Mouse (Mus musculus): ENCODE measurements around the gene Gadd45gip1.
"Not testable (repeated sequence)": the region's sequence is repeated elsewhere in the genome, so short reads cannot be mapped to it uniquely, and the experiment has no call there.

Gene Gadd45gip1

DNA sequence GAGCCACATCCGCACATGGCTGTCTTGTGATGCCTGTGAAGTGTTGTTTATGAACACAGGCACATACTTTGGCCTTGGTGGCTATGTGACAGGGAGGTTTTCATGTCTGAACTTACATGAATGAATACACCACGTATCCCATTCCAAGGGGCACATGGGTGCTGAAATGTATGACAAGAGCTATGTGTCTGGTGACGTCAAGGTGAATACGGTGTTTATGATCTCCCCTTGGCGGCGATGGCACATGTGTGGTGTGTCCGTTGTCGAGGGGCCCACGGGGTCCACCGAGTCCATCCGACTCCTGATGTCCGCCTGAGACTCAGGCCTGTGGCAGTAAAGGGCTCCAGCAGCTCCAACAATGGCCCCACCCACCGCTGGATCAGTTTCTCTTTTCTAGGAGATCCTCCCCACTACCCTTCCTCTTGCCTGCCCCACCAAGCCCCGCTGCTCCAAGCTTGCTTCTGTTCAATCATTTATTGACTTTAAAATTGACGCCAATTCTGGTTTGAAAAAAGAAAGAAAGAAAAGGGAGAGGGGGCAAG is 34.0 kb upstream of the Gadd45gip1 start:
- no peak for DNase-seq (ENCODE audit: low read depth in 2 of 2, low spot score in 2 of 2)

DNA sequence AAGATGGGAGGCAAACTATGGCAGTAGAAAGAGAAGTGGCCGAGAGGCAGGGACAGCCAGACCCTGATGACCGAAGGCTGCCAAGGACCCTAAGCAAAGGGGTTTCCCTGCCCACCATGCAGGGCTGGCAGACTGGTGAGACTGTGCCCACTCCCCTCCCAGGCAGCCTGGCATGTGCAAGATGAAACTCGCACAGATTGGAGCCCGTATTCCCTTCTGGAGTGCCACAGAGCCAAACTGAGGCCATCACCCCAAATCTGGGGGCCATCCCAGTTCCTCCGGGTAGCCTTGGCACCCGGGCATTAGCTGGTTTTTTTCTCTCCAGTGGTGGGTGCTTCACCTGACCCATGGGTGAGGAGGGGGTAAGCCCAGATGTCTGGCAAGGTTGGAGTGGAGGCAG is 33.4 kb upstream of the Gadd45gip1 start:
- no peak for DNase-seq (ENCODE audit: low read depth in 2 of 2, low spot score in 2 of 2)

DNA sequence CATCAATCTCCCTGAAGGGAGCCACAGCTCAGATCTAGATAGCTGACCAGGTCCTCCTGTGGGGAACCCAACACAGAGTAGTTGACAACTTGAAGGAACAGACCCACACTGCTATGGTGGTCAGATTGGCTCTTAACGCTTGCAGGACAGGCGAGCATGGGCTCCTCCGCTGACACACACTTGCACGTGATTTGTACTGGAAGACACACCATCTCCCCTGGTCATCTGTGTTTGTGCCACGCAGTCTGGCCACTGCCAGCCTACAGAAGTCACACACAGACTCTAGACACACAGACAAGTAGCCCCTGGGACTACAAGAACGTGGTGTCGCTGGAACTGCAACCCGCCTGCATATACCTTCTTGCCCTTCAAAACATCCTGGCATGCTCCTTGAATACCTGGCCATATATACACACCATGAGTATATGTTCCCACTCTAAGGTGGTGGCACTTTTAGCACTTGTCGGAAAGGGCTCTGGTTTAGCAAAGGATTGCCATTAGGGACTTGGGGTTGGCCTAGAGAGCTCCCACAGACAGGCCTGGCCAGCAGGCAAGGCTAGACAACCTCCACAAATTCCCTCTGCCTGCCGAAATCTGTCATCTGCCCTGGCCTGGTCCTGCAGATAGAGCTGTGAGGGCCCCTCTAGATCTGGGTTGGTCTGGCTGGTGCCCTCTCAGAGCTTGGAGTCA is 32.7 kb upstream of the Gadd45gip1 start:
- no peak for DNase-seq (ENCODE audit: low read depth in 2 of 2, low spot score in 2 of 2)

DNA sequence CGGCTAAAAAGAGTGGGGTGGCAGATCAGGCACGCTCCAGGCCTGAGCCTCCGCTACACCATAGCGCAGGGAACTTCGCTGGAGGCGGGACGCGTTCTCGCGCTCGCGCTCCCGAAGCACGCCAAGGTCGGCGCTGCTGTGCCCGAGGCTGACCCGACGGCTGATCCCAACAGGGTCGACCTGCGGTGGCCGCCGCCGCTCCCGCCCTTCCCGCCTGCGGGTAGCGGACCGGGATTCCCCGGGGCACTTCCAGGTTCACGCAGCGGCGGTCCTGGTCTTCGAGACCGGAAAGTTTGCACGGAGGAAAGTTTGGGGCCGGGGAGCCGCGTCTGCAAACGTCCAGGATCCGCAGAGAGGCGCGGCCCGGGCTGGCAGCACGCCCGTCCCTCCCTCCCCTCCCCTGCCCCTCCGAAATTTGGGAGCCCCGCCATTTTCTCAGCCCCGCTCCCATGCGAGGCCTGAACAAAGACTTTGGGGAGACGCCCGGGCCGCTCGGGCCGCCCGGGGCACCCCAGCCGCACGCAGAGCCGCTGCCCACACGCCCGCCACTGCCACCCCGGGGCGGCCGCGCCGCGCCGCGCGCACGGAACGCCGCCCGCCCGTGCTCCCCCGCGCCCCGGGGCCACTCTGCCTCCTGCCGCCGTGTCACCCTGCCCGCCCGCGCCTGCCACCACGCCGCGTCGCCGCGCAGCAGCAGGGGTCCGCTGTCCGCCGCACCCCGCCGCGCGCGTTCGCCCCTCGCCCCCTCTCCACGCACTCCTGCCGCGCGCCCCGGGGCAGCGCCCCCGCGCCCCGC is 32.0 kb upstream of the Gadd45gip1 start:
- DNase-seq (ENCODE audit: low read depth in 2 of 2, low spot score in 2 of 2), result no peak

DNA sequence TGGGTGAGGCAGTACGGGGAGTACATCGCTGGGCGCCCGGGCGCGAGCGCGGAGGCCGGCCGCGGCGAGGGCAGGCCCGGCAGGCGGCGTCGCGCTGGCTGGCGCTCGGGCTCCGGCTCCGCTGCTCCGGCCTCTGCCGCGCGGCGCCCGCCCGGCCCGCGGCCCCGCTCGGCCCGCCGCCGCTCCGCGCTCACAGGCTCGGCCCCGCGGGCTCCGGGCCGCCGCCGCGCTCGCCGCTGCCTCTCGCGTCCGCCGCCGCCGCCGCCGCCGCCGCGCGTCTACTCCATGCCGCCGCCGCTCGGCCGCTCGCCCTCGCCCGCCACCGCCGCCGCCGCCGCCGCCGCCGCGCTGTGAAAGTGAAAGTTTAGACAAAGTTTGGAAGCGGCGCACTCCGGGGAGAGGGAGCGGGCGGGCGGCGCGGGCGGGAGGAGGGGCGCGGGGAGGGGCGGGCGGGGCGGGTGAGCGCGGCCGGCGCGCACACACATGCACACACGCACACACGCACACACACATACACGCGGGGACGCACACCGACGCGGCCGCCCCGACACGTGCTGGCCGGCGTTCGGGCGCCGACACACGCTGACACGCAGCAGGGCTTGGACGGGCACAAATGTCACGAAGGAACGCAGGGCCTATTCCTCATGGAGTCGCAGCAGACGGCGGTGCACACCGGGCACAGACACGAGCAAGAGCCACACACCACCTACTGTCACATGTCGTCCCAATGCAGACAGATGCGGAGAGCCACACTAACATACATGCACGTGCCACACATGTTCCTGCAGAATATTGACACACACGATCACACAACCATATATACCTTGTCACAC is 31.1 kb upstream of the Gadd45gip1 start, which contains the start of gene Nfix:
Gene Nfix, minus strand, starts transcription at position 346 of the 833 bp plus-strand sequence.
- peak in 1 of 2 experiments; percentile 21 for DNase-seq (ENCODE audit: low read depth in 2 of 2, low spot score in 2 of 2)

DNA sequence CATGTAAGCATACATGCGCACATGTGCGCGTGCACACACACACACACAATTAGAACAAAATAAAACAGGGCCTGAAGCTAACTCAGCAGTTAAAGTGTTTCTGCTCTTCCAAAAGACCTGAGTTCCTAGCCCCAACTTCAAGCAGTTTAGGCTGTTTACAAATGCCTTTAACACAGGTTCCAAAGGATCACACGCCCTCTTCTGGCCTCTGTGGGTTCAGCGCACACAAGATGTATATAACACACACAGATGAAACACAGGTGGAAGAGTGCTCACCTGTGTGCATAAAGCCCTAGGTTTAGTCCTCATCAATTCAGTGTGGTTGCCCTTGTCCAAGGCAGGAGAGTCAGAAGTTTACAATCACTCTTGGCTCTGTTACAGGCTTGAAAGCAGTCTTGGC is 25.3 kb upstream of the Gadd45gip1 start:
- no peak for DNase-seq (ENCODE audit: low read depth in 2 of 2, low spot score in 2 of 2)

DNA sequence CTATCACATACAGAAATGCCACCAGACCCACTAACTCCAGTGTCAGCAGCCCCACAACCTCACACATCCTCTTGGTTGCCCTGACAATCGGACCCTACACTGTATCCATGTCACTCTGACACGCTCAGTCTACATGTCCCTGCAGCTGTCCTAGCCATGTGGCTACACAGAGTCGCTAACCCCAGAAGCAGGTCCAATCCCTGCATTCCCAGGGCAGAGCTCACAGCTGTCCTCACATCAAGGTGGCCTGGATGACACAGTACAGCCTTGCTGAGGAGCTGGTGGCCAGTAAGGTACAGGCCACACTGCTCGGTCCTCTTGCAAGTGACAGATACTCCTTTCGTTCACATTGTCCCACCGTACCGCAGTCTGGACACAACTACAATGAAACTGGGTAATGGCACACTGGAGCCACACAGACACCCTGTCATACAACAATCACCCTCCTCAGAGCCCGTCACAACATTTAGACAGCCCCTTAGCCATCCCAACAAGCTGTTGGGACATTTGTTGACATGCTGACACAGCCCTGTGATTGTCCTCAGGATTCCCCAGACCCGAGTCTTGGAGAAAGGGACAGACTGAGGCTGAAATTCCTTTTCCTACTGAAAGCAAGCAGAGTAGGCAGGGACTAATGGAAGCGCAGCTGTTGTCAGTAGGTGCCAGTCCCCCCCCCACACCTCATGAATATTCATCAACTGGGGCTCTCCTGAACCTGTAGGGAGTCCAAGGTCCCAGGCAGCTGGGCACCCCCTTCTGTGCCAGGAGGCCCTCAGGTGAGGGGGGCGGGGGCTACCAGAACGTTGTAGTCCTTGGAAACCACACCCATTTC is 22.0 kb upstream of the Gadd45gip1 start:
- DNase-seq (ENCODE audit: low read depth in 2 of 2, low spot score in 2 of 2), result no peak

DNA sequence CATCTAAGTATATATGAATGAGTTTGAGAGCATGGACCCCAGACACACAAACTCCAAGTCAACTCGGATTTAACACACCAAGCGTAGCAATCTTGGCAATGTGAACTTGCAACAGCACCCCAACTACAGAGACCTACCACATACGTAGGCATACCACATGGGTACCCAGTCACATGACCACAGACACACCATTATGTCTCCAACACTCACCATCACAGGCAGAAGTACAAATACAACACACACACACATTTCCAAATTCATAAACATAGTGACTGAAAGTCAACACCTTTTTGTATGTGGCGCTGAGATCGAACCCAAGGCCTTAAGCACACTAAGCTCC is 21.4 kb upstream of the Gadd45gip1 start:
- no peak for DNase-seq (ENCODE audit: low read depth in 2 of 2, low spot score in 2 of 2)

DNA sequence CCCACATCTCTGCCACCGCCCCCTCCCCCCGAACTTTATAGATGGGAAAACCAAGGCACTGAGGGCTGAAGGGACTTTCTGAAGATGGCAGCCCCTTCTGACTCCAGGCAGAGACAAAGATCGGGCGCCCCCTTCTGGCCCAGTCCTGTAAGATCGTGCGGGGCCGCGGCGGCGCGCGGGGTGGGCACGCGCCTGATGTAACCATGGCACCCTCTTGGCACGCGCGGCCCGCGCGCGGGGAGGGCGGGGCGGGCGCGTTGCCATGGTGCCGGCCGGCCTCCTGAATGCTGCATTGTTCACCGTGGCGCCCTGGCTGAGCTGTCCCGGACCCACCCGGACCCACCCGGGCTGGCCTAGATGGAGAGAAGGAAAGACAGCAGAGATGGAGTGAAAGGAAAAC is 20.4 kb upstream of the Gadd45gip1 start:
- DNase-seq (ENCODE audit: low read depth in 2 of 2, low spot score in 2 of 2), result peak; percentile 77 to 85

DNA sequence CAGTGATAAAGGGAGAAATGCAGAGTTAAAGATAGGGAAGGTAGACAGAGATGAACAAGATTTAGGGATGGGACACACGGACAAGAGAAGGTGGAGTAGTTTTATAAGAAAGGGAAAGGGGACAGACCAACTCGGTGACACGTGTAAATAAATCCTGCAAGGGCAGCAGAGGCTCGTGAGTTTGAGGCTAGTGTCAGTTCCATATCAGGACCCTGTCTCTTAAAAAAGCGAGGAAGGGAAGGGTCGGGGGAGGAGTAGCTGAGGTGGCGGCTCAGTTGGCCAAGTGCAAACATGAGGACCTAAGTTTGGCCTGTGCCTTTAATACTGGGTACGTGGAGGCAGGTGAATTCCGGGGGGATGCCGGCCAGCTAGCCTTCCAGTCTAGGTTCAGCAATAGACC is 20.0 kb upstream of the Gadd45gip1 start:
- no peak for DNase-seq (ENCODE audit: low read depth in 2 of 2, low spot score in 2 of 2)

DNA sequence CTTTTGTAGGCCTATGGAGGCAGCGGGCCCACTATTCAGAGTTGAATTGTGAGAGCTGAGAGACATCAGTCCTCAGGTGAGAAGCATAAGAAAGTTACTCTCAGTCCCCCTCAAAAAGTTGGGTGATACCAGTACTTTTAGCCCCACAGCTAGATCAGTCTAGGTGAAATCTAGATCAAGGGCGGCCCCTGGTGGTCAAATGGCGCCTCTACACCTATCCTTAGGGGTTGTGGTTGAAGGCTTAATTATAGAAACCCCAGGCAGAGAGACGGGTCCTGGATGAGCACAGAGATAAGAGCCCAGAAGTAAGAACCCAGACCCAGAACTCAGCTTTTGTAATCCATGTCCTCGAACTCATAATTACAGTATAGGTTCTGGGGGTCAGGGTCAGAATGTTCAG is 18.3 kb upstream of the Gadd45gip1 start:
- peak; percentile 73 to 81 for DNase-seq (ENCODE audit: low read depth in 2 of 2, low spot score in 2 of 2)

DNA sequence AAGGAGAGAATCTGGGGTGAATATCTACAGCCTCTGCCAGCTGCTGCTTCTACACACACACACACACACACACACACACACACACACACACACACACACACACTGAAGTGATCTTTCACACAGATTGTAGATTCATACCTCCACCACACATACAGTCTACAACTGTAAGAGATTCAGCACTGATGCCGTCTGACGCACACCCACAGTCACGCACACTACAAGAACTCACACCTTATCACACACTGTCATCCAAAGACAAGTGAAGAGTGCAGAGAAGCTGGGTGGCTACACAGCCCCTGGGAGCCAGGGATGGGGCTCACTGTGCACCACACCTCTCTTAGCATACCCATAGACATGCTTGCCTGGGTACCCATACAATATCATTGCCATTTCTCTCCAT is 17.5 kb upstream of the Gadd45gip1 start:
- DNase-seq (ENCODE audit: low read depth in 2 of 2, low spot score in 2 of 2), result no peak

DNA sequence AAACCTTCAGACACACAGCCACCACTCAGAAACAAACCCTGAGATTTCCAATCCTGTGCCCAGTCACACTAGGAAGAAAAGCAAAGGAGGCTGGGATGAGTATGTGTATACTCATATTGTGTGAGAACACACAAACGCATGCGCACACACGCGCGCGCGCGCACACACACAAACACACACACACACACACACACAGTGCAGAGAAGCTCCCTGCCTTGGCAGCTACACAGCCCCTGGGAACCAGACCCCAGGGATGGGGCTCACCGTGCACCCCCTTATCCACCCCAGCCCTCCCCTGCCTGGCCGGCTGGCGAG is 17.1 kb upstream of the Gadd45gip1 start:
- DNase-seq (ENCODE audit: low read depth in 2 of 2, low spot score in 2 of 2), result no peak

DNA sequence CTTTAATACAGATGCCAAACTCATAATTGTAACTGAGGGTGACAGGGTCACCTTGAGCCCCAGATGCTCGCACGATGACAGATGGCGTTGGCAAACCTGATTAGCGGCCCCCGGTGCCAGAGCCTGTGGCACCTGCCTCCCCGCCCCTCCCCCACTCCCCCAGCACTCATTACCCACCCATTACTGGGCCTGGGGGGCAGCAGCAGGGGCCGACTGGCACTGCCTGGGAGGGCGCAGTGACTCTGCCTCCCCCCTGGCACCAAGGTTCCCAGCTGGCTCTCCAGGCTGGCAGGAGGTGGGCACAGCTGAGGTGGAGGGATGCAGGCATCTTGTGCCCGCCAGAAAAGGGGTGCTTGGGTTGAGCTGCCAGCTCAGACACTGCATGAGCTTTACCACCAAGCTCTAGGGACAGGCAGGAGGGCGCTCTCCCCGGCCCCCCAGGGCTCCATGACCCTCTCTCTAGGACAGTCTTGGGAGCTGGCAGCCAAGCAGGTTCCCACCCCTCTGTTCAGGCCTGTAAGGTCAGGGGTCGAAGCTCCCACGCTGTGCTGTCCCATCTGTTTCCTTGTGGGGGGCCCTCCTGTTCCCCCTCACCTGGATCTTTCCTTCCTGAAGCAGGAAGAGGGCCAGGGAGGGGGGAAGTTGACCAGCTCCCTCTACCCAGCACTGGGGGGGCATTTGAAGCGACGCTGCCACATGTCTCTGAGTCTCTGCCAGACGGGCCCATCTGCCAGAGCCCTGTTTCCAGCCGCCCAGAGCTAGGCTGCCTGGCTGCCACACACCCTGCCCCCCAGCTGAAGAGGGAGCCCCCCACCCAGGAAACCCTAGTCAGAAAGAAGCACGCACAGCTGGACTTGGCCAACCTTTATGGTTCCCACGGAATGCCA is 16.5 kb upstream of the Gadd45gip1 start:
- no peak for DNase-seq (ENCODE audit: low read depth in 2 of 2, low spot score in 2 of 2)

DNA sequence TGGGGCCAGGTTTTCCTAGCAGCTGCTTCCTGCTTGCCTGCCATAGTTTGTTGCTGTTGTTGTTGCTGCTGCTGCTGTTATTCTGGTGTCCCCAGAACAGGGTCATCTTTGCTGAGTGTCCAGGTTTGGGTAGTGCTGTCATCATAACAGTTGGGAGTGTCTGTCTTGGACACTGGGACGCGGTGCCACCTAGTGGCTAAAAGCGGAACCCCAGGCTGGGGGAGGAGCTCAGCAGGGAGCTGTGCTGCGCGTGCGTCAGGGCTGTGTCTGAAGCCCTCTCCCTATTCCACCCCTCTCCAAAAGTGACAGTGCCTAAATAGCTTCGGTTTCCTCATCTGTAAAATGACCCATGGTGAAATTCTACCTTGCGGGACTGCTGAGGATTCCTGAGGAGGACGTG is 15.8 kb upstream of the Gadd45gip1 start:
- DNase-seq (ENCODE audit: low read depth in 2 of 2, low spot score in 2 of 2), result peak; percentile 88 to 95

DNA sequence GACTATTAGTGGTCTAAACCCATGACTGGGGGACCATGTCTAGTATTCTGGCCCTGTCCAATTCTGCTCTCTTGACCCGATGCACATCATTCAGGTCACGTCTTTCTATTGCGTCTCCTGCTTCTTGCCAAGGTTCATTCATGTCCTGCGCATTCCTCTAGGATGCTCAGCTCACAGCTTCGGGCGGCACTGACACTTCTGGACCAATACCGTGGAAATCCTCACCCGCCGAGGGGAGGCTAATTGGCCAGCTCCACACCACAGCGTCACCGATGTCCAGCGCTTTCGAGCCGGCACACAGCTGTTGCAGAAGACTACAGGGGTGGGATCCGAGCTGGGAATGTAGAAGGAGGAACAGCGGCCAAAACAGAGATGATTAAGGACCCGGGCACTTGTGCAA is 15.2 kb upstream of the Gadd45gip1 start:
- no peak for DNase-seq (ENCODE audit: low read depth in 2 of 2, low spot score in 2 of 2)

DNA sequence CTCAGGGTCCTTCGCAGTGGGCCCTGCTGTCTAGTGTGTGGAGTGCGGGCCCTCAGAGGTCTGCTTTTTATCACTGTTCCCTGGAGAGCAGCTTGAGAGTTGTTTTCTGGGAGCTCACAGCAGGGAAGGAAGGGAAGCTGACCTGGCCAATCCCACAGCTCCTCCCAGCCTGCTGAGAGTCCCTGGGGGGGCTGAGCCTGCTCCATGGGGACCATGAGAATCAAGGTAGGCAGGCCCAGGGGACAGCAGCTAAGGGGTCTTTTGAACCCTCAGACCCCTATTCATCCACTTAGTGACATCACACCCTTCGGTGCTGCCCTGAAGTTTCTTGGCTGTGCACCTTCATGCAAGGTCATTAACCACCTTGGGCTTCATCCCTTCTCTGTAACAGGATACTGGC is 8.6 kb upstream of the Gadd45gip1 start, which contains the start of gene Dand5:
Gene Dand5, minus strand, starts transcription at position 101 of the 400 bp plus-strand sequence.
- no peak for DNase-seq (ENCODE audit: low read depth in 2 of 2, low spot score in 2 of 2)

DNA sequence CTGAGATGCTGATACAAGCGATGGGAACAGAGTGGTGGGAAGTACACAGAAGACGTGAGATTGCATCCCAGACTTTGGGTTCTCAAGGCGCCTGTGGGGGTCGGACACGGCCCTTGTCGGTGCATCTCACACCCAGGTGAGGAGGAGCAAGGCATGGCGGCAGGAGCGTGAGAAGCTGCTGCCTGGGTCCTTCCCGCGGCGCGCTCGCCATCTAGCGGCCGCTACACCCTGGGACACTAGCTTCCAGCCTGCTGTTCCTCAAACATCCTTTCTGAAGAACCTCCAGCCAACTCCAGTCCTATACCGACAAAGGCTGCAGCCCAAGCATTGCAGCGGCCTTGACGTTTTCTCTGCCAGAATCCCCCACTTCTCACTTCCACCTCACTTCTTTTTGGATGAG is 7.7 kb upstream of the Gadd45gip1 start:
- DNase-seq (ENCODE audit: low read depth in 2 of 2, low spot score in 2 of 2), result peak; percentile 48 to 58

DNA sequence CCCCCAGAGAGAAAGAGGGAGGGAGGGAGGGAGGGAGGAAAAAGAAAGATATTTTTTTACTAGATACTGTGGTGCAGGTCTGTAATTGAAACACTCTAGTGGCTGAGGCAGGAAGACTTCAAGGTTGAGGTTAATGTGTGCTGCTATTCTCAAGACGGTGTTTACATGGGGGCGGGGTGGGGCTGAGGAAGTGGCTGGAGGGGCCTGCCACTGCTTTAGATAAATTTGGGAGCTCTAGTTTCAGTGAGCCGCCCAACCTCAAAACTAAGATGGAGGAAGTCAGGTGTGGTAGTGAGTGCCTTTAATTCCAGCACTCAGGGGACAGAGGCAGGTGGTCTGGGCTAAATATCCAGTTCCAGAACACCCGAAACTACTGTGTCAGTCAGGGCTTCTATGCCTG is 5.7 kb upstream of the Gadd45gip1 start:
- DNase-seq (ENCODE audit: low read depth in 2 of 2, low spot score in 2 of 2), result peak in 1 of 2 experiments; percentile 51

DNA sequence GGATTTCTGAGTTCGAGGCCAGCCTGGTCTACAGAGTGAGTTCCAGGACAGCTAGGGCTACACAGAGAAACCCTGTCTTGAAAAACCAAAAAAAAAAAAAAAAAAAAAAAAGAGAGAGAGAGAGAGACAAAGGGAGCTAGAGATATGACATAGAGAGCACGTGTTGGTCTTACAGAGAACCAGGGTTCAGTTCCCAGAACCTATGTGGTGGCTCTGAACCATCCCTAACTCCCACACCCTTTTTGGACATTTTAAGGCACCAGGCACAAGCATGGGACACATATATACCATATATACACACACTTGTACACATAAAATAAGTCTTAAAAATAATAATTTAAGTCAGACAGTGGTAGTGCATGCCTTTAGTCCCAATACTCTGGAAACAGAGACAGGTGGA is 4.8 kb upstream of the Gadd45gip1 start:
- not testable (repeated sequence) for DNase-seq (ENCODE audit: low read depth in 2 of 2, low spot score in 2 of 2)

All from CD8-positive naive resting alpha-beta T cell, adult 2 months (primary cell).